Mouse (Mus musculus) spleen, postnatal 36 days (tissue): ENCODE results near the gene Snx1.

Experiments
- DNase-seq, 2 experiments: peaks; one replicate each; pipeline ENCODE4 v3.0.0; 2022; ENCODE audit warnings: low spot score in 2 of 2, mixed read lengths in 1 of 2

Gene Snx1

DNA sequence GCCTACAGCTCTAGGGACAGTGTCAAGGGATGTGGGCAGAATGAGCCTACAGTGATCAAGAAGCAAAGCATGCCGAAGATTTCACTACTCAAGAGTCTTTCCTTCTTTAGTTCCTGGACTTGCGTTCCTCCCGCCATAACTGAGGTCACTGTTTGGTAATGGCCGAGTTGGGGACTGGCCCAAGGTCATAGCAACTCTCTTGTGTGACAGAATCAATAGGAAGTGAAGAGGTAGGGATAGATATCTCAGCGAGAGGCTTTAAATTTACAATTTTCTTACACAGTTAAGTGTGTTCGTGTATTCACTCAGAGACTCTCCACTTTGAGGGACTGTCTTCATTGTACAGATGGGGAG, 783 bp upstream of the Snx1 start:
- DNase-seq: no peak

DNA sequence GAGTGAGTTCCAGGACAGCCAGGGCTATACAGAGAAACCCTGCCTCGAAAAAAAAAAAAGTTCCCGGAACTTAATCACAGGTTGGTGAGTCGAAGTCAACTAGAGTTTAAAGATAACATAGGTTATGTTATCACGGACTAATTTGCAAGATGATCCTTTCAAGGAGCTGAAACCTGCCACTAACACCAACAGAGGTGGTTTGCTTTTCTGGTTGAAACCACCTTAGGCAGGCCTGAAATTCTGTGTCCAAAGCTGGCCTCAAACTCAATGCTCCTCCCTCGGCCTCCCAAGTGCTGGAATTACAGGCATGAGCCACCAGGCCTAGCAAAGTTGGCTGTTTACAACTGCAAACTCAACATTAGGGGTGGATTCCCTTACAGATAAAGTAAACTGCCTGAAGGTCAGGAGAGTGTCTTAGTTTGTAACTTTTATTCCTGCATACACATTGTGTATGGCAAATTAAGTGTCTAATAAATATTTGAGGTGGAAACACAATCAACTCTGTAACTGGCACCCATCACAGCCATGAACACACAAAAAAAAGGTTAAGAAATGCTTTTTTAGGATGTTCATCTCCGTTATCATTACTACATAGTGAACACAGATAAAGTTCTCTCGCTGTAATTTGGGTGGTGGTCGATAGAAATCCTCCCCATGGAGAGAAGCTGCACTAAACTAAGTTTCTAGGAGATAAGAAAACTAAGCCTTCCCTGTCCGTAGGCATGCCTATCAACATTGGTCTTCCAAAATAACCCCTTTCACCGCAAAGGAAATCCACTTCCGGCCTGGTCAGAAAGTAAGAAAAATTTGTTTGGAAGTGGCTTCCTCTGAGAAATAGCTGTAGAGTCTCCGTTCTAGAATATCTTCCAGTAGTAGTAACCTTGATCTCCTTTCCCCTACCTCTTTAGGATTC, 588 bp downstream of the Snx1 start:
- DNase-seq: peak in 1 of 2 experiments; percentile 19

DNA sequence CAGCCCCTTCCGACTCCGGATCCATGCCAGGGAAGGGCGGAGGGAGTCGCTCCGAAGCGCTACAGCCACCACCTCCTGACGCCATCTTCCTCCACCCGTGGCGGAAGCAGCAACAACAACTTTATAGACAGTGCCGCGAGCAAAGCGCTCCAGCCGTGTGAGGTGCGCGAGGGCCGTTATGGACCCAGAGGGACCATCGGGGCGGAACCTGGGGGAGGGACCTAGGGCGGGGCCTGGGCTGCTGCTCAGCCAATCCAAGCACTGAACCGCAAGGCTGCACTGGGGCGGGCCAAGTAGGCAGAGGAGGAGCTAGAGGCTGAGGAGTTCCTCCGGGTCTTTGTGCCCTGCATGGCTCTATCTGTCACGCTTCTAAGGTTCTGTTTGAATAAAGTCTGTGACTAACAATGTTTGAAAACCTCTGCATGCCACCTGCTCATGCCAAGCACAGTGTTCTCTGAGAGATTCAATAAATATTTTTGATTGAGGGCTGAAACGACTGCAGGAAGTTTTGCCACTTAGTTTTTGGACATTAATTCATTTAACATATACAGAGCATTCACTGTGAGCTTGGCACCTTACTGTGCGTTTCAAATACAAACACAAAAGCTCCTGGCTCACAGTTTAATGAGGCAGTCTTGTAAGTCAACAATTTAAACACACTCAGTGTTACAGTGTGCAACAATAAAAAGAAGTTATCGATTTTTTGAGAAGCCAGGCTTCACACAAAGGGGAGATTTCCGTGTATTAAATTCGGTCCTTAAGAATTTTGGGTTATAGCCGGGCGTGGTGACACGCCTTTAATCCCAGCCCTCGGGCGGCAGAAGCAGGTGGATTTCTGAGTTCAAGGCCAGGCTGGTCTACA, 1.5 kb downstream of the Snx1 start:
- DNase-seq: peak; percentile 98 to 99

DNA sequence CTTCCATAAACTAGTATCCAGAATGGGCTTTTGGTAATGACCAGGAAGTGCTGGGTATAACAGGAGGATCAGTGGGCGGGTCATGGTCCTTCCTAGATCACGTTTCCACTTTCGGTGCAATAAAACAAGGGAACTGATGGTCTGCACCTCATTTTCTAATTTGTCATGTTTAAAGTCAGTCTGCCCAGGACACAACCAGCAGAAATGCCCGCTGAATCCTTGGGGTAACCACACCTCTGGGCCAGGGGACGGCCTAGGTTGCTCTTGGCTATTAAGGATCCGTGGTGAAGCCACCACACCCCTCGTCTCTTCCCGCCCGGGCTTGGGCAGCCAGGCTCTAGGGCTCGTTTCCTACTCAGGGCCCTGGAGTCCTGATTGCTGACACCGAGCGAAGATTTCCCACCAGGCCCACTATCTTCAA, 2.3 kb downstream of the Snx1 start:
- peak in 1 of 2 experiments; percentile 40 for DNase-seq

DNA sequence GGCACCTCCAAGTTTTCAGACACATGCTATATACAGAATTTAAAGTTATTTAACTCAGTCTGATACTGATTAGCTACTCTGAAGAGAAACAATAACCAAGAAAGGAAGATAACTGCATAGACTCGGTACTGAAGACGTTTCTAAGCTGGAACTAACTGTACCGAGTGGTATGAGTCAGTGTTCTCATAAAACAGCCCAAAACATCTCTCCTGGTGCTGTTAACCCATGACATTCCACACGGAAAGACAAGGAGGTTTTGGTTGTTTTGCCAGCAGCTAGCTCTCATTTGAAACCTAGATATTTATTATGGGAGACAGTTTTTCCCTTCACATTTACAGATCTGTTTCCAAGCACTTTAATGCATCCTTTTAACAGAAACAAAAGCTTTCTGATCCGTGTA, 2.7 kb downstream of the Snx1 start:
- DNase-seq: no peak

DNA sequence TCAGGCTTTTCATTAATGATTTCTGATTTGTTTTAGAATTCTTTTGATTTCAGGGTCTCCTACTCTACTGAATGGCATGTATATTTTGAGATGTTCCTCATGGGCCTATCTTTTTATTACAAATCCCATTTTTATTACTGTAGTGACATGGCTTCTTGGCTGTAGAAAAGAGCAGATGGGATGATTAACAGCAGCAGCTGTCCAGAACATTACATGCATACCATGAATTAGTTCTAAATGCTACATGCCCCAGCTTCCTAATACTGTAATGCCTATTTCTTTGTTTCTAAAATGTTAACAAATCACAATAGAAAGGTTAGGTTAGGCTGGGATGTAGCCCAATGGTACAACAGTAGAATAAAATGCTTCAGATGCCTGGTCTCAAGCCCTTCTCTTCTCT, 5.0 kb downstream of the Snx1 start:
- no peak for DNase-seq

DNA sequence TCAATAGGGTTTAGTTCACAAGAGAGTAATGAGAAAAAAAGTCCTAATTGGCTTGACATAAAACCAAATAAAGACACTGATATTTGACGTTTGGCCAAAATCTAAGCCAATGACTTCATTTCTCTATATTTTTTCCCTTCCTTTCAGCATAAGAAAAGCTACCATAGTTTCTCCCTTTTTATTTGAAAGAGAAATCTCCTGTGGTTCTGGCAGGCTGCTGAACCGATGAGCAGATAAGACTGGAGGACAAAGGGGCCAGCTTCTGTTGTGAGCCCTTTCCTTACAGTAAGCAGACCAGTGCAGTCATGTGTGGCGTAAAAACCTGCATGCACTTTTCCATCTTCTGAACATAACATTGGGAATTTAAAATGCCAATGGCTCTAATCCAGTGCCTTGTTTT, 5.4 kb downstream of the Snx1 start:
- no peak for DNase-seq

DNA sequence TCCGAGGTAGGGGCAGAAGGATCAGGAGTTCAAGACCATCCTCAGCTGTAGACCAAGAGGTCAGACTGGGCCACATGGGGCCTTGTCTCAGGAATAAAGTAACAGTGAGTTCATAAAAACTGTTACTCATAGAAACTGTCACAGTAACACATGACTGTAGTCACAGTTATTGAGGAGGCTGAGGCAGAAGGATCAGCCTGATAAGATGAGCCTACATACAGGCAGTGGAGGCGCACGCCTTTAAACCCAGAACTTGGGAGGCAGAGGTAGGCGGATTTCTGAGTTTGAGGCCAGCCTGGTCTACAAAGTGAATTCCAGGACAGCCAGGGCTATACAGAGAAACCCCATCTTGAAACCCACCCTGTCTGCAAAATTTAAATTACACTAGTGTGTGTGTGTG, 6.3 kb downstream of the Snx1 start:
- no peak for DNase-seq

DNA sequence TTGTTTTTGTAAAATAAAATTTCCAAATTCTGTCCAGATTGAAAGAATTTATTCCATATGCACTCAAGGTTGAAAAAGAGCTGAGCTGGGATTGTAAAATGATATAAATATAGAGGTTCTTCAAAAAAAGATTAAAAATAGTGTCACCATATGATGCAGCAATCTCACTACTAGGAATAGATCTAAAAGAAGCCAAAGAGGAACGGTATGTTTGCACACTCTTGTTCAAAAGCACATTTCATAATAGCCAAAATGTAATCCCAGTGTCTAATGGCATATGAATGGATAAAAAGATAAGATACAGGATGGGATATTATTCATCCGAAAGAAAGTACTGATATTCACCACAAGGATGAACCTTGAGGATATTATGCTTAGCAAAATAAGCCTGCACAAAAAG, 6.9 kb downstream of the Snx1 start:
- no peak for DNase-seq

DNA sequence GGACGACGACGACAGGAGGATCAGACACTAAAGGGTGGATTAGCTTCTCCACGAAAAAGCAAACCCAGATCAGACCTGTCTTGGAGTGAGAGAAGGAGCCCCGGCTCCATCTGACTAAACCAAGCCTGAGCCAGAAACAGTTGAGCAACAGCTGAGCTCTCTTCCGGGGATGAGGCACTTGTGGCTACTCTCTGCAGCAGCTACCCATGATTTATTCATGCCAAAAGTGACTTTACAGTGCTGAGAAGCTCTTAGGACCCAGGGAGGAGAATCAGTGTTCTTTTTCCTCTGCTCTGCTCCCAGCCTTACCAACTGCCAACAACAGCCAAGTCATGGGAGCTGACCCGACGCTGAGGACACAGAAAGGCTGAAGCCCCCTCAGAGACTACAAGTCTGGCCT, 9.5 kb downstream of the Snx1 start:
- DNase-seq: no peak

DNA sequence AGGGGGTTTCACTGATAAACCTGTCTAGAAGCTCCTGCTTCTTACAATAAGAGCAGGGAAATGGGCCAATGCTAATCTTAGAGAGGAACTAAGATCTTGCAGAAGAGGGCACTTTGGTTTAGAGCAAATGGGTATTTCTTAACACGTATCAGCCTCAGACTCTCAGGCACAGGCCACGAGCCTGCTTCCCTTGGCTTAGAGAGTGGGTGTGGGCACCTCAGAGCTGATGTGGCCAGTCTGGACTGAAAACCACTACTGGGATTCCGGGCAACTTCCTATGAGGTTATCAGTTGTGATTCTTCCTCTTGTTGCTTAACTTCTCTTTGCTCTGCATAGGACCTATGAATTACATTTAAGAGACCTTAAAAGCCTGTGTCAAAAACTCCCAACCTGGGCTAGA, 12.0 kb downstream of the Snx1 start:
- peak in 1 of 2 experiments; percentile 18 for DNase-seq

DNA sequence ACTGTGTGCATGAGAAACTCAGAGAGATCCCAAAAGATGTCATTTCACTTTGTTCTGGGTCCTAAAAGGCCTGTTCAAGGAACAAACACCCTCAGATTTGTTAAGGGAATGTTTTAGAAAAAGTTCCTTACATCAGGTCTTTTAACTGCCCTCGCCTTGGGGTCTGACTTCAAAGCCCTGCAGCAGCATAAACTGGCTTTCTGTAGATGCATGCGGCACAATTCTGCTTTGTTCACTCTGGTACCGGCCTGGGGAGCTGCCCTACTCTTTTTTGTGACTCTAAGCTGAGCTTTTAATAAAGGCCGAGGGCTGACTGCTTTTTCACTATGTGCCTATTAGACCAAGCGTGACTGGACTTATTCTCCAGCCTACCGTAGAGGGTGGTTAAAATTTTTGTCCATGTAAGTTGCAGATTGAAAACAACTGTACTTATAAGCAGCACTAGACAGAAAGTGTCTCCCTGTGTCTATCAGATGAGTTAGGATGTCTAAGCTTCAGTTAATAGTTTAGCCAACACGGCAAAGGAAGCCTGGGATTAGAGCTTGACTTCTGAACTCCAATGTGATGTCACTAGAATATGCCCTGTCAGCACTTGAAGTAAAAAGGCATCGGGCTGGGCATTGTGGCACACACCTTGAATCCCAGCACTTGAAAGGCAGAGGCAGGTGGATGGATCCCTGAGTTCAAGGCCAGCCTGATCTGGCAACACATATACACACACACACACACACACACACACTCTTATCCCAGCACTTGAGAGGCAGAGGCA, 15.6 kb downstream of the Snx1 start:
- no peak for DNase-seq

DNA sequence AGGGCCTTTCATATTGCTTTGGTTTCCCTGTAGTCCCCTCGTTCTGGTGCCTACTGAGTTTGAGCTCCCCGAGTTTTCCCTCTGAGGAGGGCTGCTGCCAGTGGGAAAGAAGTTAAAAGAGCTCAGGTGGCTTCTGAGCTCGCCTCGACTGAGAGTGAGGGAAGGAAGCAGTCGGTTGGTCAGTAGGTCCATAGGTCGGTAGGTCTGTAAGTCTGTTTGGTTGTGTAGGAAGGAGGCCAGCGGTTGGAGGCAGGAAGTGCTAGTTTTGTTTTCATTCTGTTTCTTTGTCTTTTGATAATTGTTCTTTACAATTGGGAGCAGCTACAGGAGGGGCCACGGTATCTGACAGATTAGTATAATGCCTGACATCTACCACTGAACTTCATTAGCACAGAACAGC, 16.3 kb downstream of the Snx1 start:
- no peak for DNase-seq

DNA sequence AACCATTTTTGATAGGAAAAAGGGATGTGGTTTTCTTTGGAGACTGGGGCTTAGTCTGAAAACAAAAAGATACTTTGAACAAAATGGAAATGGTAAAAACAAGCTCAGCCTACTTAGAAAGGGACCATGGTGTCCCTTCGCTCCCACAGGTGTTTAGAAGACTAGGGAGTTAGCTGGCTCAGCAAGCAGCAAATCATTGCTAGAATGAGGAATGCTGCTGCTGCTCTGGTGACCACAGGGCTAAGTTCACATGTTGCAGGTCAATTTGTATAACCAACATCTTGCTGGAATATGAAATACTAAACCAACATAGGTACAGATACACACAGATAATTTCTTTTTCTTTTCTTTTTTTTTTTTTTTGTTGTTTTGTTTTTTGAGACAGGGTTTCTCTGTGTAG, 16.8 kb downstream of the Snx1 start:
- no peak for DNase-seq

DNA sequence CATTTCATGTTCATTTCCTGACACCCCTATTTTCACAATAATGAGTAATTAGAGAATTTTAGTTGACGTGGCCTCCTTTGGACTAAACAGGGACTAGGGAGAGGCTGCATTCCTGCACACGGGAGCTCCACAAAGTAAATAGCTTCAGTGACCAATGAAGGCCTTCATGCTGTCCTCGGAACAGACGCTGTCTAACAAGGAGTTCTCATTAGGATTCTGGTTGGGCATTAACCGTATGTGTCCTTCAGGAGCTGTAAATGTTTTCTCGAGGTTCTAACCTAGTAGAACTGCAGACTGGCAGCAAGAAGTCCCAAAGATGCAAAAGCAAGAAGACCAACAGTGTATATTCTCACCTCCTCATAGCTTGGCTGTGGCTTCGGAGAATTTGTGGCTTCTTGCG, 21.2 kb downstream of the Snx1 start:
- DNase-seq: no peak

DNA sequence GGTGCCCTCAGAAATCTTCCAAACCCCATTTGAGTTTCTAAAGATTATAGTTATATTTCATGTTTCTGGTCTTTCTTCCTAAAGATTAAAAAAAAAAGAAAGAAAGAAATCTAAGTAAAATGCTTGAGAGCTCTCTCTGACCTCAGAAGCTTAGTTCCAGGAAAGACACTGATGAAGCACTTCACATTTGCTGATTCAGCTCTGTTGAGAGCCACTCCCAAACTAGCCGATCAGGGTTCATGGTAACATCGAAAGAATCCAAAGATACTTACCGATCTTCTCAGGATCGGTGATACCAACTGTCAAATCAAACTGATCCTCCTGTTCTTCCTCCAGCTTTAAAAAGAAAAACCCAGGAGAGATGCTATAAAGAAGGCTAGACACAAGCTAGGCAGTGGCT, 21.8 kb downstream of the Snx1 start:
- DNase-seq: no peak

DNA sequence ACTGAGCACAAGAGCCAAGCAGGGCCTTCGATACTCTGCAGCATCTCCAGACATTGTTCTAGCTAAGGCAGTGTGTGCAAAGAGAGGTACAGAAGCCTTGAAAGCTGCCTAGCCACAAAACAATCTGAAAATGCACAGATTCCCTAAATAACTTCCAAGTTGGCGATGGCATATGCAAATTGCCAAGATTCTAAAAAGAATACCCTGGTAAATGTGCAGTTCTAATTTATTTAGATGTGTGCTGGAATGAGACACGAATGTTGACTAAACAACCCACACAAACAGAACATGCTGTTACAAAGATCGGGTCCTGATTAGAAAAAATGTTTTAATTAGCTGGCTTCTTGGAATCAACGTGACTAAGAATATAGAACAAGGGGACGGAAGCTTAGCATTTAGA, 23.7 kb downstream of the Snx1 start:
- no peak for DNase-seq

DNA sequence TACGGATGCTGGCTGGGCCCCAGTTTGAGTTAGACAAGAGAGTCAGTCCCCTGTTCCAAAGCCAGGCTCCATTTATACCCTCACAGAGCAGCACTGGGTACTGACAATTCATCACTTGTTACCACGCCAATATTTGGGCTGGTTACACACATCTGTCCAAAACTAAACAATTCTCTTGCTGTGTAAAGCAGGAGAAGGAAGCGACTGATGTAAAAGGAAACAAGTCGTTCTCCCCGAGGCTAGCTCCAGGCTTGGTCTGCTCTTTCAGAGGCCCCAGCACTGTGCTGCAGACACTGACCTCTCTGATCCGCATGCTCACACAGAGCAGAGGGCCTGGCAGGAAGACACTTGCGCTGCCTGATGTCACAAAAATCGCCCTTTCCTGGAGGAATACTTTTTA, 24.8 kb downstream of the Snx1 start:
- no peak for DNase-seq

DNA sequence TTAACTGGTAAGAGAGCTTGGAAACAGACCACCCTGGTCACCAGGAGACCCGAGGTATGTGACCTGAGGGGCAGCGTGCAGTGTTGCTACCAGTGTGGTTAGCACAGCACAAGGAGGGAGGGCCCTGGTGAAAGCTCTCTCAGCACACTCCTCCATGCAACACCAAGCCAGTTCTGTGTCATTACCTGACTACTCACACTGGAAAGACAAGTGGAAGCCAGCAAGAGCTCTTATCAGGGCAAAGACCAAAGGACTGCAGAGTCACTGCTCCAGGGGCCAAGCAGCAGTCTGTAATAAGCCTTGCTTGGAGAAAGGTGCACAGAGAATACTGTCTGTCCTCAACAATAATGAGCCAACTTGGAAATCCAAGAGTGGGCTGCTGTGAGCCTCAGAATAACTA, 33.7 kb downstream of the Snx1 start:
- no peak for DNase-seq

DNA sequence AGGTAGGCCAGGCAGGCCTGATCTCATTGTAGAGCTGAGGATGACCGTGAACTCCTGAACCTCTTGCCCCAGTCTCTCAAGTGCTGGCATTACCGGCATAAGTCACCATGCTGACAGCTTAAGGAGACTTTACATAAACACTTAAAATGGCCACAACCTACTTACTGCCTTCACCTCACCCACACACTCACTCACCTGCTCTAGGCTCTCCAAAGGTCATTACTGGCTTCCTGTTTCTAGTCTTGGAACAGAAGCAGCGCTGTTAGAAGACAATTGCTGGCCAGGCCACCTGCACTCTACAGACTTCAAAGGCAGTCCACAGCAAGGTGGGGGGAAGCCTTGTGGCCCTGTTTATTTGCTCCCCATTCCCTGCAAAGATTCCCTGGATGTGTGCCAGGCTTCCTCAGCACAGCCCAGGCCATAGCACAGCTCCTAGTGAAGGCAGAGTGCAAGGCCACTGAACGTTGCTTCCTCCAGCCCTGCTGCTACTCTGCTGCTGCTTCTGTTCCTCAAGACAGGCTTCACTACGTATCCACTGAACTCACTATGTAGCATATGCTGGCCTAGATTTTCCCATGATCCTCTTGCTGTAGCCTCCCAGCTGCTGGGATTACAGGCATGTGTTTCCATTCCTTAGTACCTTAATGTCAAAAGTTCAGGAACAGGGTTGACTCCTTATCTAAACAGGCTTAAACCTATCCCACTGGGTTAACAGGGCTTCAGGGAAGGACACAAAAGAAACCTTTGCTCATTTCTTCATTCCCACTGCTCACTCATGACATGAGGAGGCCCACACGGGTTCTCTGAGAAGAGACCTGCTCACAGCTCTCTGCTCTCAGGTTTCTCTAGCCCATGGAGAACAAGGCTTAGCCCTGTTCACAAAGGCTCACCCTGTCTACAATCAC, 34.8 kb downstream of the Snx1 start:
- no peak for DNase-seq

DNA sequence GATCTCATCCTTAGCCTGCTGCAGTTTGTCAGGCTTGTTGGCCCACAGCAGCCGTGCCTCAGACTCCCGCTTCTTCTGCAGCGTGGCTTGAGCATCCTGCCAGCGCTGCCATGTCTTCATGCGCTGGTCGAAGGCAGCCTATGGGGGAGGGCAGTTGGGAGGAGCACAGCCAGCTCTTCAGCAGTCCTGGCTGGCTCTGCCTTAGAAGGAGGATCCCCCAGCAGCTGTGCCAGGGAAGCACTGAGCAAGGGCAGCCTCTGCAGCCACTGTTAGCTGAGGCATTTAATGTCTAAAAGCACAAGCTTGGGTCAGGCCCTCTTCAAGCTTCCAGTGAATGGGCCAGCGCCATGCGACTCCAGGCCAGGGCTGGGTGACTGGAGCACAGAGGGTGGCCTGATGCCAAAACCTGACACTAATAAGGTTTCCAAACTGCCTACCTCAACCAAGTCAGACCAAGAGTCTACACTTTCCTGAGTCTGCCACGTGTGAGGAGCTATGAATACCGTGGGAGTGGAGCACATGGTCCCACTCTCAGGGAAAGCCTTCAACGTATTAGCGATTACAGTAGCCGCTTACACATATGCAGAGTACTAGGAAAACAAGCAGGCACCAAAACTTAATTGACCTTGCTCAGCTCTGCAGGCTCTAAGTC, 35.7 kb downstream of the Snx1 start:
- DNase-seq: no peak
